Mouse (Mus musculus) A20 (cell line): Measurements from ENCODE around the gene Mrps2.

Experiments used
- DNase-seq: peaks from one replicate; pipeline ENCODE4 v3.0.0-alpha.2; 2011; ENCODE audit warnings: low read depth, low spot score

Mrps2 gene

DNA sequence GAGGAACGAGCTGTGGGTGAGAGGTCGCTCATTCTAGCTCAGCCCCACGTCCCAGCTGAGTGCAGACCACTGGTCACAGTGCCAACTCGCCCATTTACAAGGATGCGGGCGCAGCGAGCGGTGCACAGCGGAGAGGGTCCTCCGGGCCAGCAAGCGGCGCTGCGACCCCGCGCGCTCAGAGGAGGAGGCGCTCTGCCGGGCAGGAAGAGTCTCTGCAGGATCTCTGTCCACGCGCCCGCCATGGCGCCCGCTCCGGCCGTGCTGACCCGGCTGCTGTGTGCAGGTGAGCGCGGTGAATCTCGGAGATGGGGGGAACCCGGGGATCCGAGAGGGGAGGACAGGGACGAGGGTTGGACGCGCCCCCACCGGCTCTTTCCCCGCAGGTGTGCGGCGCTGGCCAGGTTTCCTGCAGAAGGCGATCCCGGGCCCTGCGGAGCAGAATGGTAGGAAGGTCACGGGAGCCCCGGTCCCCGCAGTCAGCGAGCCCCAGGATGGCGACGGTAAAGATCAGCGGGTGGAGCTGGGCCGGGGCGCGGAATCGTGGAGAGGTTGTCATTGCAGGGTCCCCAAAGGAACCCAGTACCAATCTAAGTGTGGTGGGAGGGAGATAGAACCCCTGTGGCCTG is at the start of gene Mrps2:
Mrps2 (plus strand) TSS at position 207 of the 626 bp plus-strand sequence.
- DNase-seq = peak; percentile 89

DNA sequence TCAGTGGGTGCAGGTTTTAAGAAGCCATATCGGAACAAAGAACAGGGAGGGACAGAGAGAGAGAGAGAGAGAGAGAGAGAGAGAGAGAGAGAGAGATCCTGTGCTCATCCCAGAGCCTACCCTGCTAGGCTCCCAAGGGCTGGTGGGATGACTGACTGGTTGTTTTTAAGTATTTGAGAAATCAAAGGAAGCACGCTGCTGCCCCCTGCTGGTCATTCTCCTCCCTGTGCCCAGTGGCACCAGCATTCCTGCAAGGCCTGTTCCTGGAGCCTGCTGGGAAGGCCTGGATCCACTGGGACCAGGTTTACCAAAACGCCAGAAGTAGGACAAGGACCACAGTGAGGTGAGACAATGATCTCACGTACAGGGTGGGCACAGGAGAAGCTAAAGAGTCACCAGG is 48.0 kb upstream of the Mrps2 start:
- peak; percentile 65 for DNase-seq

DNA sequence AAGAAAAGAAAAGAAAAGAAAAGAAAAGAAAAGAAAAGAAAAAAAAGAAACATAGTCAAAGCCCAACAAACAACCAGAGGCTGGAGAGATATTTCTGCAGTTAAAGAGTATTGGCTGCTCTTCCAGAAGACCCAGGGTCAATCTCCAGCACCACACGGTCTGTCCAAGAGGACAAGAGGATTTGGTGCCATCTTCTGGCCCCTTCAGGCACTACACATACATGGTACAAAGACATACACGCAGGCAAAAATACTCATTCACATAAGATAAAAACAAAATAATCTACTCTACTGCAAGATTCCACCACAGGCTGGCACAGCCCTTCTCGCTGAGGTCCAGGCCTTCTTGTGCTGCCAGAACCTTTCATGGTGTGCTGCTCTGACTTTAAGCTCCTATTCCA is 44.7 kb upstream of the Mrps2 start:
- DNase-seq = peak; percentile 70

DNA sequence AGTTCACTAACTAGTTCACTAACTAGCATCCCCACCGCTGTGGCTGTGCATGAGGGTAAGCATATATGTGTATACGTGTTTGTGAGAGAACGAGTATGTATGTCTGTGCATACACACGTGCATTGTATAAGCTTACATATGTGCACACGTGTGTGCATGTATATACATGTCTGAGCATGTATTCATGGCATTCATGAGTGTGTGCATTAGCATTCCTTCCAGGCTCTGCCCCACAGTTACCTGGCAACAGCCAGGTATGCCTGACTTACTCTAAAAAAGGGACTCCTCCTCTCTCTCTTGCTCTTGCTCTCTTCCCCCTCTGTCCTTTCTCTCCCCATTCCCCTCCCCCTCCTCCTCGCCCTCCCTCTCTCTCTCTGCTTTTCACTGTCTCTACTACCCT is 40.6 kb upstream of the Mrps2 start:
- DNase-seq = no peak

DNA sequence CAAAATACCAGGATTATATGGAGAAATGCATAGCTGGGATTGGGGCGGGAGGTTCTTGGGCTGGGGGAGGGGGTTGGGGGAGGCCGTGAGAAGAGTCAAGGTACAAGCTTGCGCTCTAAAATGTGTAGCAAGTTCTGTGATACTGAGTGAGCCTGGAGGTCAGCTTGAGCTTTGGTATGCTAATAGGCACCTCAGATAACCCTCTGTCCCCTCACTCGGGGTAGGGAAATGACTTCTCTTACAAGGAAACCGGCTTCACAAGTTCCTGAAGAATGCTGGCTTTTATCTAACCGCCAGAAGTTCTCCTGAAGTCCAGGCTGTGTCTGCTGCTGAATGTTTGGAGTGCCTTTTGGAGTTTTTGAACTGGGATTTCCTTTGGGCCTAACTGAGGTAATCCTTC is 37.0 kb upstream of the Mrps2 start:
- DNase-seq = no peak

DNA sequence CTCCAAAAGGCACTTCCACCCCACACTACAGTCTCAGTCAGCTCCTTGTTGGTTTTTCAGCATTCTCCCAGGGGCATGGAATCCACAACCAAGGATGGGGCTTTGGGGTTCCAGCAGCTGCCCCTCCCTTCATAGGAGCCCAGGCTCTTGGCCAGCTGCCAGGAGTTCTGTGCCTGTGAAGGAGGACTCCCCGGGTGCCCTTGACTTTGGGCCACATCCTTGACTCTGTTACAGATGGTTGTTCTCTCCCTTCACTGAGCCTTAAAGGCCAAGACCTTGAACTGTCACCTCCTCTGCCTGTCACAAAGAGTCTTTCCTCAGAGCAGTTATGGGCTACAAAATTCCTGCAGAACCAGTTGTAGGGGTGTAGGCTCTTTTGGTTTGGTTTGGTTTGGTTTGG is 35.1 kb upstream of the Mrps2 start:
- no peak for DNase-seq

DNA sequence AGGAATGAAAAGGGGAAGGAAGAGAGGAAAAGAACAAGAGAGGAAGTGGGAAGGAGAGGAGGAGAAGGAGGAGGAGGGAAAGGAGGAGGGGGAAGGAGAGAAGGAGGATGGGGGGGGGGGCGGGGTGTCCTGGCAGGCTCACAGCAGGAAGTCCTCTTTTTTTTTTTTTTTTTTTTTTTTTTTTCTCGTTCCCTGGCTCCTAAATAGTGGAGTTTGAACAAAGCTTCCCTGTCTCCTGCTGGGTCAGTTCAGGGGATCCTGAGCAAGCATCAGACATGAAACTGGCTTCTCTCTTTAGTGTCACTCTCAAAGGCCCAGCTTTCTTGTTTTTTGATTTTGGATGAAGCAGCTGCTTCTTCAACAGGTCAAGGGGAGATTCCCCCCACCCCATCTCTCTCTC is 34.4 kb upstream of the Mrps2 start:
- no peak for DNase-seq

DNA sequence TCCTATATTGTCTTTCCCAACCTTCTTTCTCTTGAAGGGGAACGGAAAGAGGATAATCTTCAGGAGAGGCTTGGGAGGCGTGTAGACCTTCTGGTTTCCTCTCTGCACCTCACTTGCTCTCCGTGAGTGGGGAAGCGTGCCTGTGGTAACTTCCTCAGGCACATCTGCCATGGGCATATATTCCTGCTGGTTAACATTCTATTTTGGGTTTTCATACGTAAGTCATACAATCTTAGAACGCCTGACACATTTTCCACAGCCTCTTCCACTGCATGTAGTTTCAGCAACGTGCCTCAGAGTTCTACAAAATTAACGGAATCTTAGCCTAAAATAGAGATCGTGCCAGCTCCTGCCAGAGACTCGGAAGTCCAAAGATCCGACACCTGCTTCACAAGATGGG is 32.5 kb upstream of the Mrps2 start:
- DNase-seq = no peak

DNA sequence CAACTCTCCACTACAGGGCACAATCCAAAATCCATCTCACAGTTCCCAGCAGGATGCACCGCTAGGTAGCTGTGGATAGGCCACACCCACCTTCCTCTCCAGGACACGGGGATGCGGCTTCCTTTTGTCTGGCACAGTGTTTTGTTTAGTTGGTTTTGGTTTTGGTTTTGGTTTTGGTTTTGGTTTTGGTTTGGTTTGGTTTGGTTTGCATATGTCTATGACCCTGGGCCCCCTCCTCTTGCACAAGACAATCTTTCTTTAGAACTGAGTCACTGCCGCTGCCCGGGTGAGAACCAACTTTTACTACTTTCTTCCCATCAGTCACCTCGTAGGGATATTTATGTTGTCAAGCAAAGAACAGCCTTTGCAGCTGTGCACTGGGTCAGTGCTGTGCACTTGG is 27.0 kb upstream of the Mrps2 start:
- DNase-seq = no peak

DNA sequence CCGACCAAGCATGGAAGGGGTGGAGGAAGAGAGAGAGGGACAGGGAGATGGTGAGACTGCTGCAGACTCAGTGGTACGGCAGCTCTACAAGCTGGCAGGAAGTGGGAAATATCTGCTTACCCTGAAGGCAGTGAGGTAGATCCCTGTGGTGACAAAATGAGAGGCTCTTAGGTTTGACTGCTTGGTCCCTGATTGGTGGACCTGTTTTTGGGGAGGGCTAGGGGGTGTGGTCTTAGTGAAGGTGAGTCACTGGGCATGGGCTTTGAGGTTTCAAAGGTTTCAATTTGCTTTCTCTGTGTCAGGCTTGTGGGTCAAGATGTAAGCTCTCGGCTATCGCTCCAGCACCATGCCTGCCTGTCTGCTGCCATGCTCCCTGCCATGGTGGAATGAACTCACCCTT is 22.8 kb upstream of the Mrps2 start:
- peak; percentile 25 for DNase-seq

DNA sequence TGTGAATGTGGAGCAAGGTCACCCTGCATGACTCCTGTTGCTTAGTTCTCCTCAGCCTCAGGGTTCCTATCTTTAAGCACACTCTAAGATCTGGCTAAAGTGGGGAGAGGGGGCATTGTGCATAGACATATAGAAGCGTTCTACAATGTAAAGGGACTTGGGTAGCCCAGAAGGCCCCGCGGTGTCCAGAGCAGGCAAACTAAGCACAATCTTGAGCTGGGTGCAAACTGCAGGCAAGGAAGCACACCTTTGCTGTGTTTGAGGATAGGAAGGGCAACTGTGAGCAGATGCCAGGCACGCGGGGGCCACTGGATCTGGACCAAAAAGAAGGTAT is 21.7 kb upstream of the Mrps2 start:
- no peak for DNase-seq

DNA sequence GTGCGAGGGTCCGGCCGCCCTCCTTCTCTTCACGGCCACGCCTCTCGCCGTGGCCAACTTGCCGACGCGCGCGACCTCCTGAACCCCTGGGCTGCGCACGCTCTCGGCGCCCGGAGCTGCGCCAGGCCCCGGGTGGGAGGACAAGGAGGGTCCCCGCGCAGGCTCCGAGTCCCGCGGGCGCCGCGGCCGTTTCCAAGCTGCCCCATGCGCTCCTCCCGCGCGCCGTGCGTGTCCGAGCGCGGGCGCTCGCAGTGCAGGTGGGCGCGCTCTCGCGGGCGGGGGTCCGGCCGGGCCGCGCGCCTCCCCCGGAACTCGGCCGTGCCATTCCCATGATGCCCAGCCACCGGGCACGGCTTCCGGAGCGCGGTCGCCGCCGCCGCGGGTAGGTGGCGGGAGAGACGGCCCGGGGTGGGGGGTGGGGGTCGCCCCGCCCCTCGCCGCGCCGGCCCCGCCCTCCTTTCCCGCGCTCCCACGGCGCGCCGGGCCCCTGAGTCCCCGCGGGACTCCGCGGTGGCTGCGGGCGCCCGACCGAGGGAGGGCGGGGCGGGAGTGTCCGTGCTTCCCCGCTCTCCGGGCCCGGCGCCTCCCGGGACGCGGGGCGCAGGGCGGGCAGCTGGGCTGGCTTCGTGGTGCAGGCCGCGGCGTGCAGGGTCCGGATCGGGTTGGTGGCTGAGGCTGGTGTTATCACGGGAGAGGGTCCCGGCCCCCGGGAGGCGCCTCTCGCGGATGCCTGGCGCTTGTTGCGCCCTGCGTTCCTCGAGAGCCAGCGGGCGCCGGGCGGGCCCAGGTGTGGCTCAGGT is 21.2 kb upstream of the Mrps2 start, which contains the start of gene Ppp1r26:
Ppp1r26 (plus strand) TSS at position 286 of the 800 bp plus-strand sequence.
- no peak for DNase-seq

DNA sequence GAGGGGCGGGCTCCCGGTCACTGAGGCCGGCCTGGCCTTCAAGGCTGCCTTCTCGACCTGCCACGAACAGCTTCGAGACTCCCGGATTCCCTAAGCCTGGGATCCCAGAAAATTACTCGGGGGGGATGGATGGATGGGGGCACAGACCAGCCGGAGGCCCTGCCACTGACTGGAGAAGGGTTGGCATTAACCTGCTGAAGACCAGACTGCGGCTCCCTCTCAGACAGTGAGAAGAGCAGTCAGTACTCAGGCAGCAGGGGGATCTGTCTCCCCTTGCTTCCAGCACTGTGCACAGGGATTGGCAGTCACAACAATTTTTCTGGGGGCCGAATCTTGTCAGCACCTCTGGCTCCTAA is 20.6 kb upstream of the Mrps2 start:
- no peak for DNase-seq

DNA sequence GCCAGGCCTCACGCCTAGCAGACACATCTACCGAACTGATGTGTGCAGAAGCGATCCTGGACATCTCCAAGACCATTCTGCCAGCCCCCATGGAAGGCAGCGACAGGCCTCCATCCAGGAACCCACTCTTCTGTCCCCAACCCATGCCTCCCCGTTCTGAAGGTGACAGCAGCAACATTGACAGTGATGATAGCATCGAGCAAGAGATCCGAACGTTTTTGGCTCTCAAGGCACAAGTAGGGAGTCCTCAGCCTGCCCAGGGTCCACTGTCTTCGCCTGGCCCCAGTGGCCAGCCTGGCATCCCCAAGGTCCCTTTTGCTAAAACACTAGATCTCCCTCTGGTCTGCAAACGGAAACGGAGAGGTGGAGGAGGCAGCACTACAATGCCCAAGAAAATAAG is 16.2 kb upstream of the Mrps2 start:
- no peak for DNase-seq

DNA sequence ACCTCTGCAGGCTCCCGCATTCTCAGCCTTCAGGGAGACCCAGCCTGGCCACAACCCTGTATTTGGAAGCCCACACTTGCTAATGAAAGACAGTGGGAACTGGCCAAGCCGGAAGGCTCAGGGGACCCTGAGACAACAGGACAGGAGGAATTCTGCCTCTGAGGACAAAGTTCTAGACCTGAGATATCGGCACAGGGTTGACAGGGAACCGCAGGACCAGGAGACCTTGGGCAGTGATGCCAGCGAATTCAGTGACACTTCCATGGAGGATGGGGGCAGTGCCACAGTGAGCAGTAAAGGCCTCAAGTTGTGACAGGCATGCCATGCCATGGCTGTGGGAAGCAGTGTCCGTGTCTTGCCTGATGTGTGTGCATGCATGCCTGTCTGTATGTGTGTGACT is 14.3 kb upstream of the Mrps2 start:
- DNase-seq = no peak

DNA sequence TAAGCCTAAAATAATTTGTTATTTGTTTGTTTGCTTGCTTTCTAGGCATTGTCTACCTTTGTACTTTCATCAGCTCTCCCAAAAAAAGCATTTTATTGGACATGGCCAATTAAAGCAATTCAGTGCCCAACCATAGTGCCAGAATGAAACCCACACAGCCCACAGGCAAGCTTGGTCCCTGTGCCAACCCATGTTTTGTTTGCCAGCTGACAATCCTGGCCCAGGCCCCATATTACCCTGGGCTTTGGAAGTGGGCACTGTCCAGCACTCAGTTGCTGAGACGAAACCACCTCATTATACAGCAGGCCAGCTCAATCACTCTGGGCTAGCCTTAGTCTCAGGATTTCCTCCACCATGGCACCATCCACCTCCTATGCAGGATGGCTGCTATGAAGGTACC is 11.2 kb upstream of the Mrps2 start:
- DNase-seq = no peak

DNA sequence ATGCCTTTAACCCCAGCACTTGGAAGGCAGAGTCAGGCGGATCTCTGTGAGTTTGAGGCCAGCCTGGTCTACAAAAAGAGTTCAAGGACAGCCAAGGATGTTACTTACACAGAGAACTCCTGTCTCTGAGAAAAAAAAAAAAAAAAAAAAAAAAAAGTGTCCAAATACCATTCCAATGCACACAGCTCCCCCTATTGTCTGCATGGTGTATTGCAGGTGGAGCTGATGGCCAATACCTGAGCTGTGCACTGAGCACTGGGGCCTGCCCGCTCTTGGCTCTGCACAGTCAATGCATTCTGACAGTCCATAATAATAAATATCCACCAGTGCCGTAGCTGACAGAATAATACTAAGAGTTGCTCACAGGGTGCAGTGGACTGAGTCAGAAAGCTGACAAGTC is 3.9 kb upstream of the Mrps2 start:
- peak; percentile 75 for DNase-seq

DNA sequence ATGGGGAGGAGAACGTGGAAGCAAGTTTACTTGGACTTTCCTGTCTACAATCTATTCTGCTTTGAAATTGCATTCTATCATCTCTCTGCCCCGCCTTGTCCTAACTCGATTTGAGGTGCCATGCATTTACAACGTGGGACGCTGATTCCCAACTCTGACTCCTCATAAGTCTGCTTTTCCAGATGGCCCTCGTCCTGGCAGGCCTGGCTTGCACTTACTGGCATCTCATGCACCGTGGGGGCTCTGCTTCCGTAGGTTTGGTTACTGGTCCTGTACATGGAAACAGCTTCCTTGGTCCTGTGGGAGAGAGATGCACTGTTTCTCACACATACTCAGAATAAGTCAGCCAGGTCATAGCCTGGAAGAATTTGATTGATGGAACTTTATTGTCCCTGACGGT is 2.9 kb upstream of the Mrps2 start:
- no peak for DNase-seq

DNA sequence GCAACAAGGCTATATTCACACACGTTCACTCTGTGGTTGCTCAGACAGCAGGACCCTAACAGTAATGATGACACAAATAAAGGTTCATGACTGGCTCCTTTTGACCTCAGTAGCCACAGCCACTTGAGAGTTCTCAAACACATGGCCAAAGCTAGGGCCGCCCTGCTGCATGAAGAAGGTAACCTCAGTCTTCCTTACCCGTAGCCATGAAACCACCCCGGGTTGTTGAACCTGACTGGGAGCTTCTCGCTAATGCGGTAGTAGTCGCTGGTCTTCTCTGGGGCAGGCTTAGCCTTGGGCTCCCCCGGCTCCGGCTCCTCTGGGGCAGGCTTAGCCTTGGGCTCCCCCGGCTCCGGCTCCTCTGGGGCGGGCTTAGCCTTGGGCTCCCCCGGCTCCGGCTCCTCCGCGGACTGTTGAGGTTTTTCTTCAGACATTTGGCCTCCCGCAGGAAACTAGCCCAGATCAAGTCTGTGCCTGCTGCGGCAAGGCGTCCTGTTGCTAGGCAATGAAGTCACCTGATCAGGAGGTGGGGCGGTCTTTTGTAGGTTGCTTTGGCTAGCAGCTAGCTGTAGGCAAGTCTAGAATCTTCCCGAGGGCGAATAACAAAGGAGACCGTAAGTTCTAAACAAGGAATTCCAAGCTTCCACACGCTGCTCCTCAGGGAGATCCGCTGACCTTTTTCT is 1.9 kb upstream of the Mrps2 start, which contains the start of gene 1700007K13Rik:
1700007K13Rik (minus strand) TSS at position 497 of the 683 bp plus-strand sequence.
- no peak for DNase-seq

DNA sequence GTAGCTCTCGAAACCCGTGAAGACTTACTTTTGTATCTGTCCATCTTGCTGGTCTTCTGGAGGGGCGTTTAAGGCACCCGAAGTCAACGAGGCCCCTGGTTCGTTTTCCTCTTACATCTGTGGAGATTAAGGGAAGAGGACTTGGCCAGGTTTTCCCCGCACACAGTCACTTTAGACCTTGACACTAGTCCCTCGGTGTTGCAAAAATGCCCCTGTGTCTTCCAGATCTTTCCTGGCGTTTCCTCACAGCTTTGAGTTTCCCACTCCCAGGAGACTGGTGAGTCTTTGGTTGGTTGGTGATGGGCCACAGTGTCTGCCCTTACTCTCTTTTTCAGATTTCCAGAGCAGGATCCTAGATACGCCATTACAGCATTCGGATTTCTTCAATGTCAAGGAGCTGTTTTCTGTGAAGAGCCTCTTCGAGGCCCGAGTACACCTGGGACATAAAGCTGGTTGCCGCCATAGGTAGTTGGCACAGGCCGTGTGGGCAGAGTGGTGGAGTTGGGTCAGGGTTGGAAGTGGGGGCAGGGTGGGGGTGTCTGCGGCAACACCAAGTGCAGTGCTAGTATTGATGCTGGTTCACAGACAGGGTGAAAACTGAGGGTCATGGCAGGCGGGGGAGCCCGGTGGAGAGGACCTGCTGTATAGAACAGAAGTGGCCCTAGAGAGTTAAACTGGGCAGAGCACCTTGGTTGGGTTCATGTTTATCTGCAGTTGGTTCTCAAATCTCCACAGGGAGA is 790 bp downstream of the Mrps2 start:
- DNase-seq = no peak

DNA sequence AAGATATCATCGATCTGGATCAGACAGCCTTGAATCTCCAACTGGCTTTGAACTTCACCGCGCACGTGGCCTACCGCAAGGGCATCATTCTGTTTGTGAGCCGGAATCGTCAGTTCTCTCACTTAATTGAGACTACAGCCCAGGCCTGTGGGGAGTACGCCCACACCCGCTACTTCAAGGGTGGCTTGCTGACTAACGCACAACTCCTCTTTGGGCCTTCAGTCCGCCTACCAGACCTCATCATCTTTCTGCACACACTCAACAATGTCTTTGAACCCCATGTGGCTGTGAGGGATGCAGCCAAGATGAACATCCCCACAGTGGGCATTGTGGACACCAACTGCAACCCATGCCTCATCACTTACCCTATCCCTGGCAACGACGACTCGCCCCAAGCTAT is 1.6 kb downstream of the Mrps2 start:
- DNase-seq = no peak

DNA sequence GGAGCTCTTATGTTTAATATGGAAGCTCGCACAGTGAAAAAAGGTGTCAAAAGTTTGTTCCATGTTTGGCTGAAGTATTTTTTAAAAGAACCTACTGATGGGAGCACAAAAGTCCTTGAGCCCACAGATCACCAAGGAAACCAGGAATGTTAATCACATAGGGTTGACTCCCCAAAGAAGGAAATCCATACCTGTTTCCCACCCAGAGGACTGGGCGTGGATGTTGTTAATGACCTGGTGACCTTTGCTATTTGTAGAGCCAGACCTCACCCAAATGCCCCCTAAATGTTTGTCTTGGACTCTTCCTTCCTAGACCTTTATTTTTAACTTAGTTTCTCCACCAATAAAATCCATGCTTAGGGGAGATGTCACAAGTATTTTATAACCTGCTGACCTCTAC is 2.7 kb downstream of the Mrps2 start:
- no peak for DNase-seq
